Mouse (Mus musculus) thymus, postnatal 0 days (tissue): ENCODE measurements around the gene Slc22a18. TPM values are rescaled to one million over a fixed set of nuclear protein-coding genes. Genes with fewer than 3 reads are reported as not detected.

ENCODE experiments used
- polyA plus RNA-seq: library from polyadenylated mRNA; unstranded; fragments of >200 nt; fragmentation: Nextera tagmentation; extraction: Ambion mirVana; gene quantifications from 2 replicates; pipeline ENCODE4 v1.2.1, GENCODE M21; 2015

The Slc22a18 gene
- polyA plus RNA-seq, 1 experiment from 2014 or later, result 1.0 TPM

Other genes with a start within 250 kb of the Slc22a18 start
- 59.1 and 74.9 TPM in 2 replicates for gene Cdkn1c, start 12.7 kb upstream of the Slc22a18 start, polyA plus RNA-seq
- gene Phlda2, start 29.4 kb downstream of the Slc22a18 start, polyA plus RNA-seq, result 0.91 and 0.95 TPM in 2 replicates
- 196 and 211 TPM in 2 replicates for gene Nap1l4, start 75.4 kb downstream of the Slc22a18 start, polyA plus RNA-seq
- 40.3 and 42.9 TPM in 2 replicates for gene Cars, start 126.4 kb downstream of the Slc22a18 start, polyA plus RNA-seq
- 10.5 and 11.3 TPM in 2 replicates for gene Tnfrsf26, start 155.0 kb downstream of the Slc22a18 start, polyA plus RNA-seq
- gene Tnfrsf22, start 175.9 kb downstream of the Slc22a18 start, polyA plus RNA-seq, result 3.5 and 3.7 TPM in 2 replicates
- 1.9 and 2.4 TPM in 2 replicates for gene Tnfrsf23, start 212.1 kb downstream of the Slc22a18 start, polyA plus RNA-seq